Mouse (Mus musculus): Measurements from ENCODE around the gene Tk1.

The Tk1 gene

DNA sequence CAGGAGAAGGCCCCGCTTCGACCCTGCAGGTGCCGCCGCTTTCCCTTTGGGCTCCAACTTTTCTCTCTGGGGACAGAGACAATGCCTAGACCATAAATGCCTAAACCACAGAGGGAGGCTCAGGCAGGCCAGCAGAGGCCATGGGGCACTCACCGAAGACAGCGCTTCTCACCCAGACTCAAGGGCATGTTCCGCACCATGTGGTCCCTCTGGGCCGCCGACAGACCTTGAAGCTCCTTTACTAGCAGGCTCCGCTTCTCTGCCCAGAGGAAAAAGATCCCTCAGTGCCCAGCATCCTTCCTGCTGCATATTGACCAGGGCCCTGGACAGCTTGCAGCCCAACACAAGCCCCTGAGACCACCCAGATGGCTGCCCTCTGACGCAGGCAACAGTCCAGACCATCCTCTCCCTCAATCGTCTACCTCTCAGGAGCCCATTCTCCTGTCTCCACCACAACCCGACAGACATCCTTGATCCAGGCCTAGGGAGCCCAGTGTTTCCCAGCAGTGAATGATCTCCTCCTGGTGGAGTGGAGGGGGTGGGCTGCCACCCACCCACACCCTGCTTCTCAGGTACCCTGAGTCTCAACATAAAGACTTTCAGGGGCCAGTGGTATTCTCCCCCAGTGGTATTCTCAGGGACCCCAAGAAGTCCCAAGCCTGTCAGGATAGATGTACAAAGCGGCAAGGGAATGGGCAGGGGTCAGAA, 49.7 kb downstream of the Tk1 start:
- CTCF ChIA-PET: no interaction called here

GRCm38 (mm10) chr11:117775540-117775939, 50.4 kb downstream of the Tk1 start:
- CTCF ChIA-PET: no interaction called here

GRCm38 (mm10) chr11:117774925-117775324, 51.0 kb downstream of the Tk1 start:
- CTCF ChIA-PET: no interaction called here

GRCm38 (mm10) chr11:117772352-117772751, 53.5 kb downstream of the Tk1 start:
- CTCF ChIA-PET: interaction anchor here (0.7 kb wide), 1 partner anchor 106 kb away, joined by 3 read pairs; no protein-coding TSS in a partner anchor

GRCm38 (mm10) chr11:117770407-117770806, 55.5 kb downstream of the Tk1 start:
- CTCF ChIA-PET: no interaction called here

DNA sequence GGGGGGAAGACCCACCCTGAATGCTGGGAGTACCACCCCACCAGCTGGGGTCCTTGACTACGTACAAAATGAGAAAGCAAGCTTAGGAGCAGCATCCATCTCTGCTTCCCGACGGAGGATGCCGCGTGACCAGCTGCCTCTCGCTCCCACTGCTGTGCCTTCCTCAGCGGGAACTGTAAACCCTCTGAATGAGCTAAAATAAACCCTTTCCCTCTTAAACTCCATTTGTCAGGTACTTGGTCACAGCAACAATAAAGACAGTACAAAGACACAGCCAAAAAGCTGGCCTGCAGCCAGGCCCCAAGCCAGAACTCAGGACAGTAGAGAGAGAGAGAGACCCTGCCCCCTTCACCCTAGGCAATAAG, 56.2 kb downstream of the Tk1 start:
- CTCF ChIA-PET: interaction anchor here (0.6 kb wide), 1 partner anchor 45 kb away, joined by 3 read pairs; no protein-coding TSS in a partner anchor

DNA sequence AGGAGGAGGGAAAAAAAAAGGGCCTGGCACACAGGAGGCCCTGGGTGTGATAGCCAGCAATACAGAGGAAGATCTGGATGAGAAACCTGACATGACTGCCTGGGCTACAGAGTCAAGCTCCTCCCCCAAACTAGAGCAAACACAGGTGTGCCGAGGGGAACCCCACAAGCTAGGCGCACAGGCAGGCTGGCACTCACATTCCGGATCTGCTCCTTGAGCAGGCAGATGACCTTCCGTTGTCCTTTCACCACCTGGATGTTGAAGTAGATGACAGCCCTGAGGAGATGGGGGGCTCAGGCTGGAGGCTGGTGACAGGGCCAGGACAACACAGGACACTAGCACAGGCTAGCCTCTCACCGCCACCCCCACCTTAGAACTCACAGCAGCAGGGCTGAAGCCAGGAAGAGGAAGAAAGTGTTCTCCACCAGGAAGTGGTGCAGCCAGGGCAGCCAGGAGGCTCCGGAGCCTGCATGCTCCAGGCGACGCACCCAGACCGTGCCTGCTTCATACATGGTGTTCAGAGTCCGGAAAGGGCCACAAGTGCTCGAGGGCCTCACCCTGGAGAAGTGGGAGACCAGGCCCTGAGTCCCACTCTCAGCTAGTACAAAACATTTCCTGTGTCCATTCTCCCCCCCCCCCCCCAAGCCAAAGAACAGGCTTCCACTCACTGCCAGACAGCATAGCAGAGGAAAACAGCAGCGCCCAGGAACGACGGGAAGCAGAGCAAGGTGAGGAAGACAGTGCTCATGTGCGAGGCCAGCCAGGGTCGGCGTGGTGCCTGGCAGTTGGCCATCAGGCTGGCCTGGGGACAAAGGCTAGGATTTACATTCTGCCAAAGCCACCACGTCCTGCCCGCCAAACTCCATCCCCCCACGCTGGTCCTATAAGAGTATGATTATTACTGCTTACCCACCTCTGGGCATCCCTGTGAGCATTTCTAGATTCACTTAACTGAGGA, 56.9 kb downstream of the Tk1 start:
- CTCF ChIA-PET: interaction anchor here (0.6 kb wide), 2 partner anchors 44 to 588 kb away, joined by 3 to 7 read pairs; no protein-coding TSS in a partner anchor

DNA sequence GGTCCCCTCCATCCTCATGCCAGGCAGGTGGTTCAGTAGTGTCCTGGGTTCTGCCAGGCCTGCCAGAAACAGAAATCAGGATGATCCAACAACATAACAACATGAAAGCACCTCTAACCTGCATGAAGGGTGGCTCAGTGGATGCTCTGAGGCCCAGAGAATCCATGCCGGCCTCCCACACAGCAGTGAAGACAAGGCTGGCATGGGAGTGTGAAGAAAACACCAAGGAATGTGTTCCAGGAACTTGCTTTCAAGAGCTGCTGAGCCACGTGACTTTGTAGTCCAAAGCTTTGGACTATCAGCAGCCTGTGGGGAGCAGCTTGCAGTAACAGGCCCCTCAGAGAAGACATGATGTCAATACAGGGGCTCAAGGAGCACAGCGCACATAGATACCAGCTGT, 59.6 kb downstream of the Tk1 start:
- CTCF ChIA-PET: interaction anchor here (0.5 kb wide), 1 partner anchor 173 kb away, joined by 3 read pairs; no protein-coding TSS in a partner anchor

All from spleen, embryonic (tissue).